Mouse (Mus musculus) stomach, embryonic 15.5 days (tissue): ENCODE results near the gene Fmnl2. TPM values are rescaled to one million over a fixed set of nuclear protein-coding genes. Genes with fewer than 3 reads are reported as not detected.

Source experiments
- ATAC-seq: fragments of 200-750 bp; cut with Nextera tagmentation; 2 replicates; pipeline ENCODE4 v1.8.0; 2017; ENCODE audit warnings: low read depth, moderate number of reproducible peaks, moderate TSS enrichment; ENCODE audit not compliant: insufficient read depth, low FRiP score
- H3K27ac ChIP-seq: fragments of 300-500 bp; sonication (generic); 2 replicates; pipeline ENCODE4 v1.5.1; 2015; ENCODE audit warnings: mild to moderate bottlenecking, inconsistent platforms
- H3K27me3 ChIP-seq: fragments of 300-500 bp; sonication (generic); replicated peaks from 2 replicates; pipeline ENCODE4 v1.6.1; 2015; ENCODE audit warnings: inconsistent platforms
- H3K36me3 ChIP-seq: fragments of 300-500 bp; sonication (generic); 2 replicates; pipeline ENCODE4 v1.6.1; 2015; ENCODE audit warnings: inconsistent platforms
- H3K4me1 ChIP-seq: fragments of 300-500 bp; sonication (generic); 2 replicates; pipeline ENCODE4 v1.6.1; 2015; ENCODE audit warnings: inconsistent platforms
- H3K4me2 ChIP-seq: fragments of 300-500 bp; sonication (generic); 2 replicates; pipeline ENCODE4 v1.6.1; 2015; ENCODE audit warnings: mild to moderate bottlenecking, inconsistent platforms
- H3K4me3 ChIP-seq: fragments of 300-500 bp; sonication (generic); replicated peaks from 2 replicates; pipeline ENCODE4 v1.5.1; 2015; ENCODE audit warnings: inconsistent platforms
- H3K9ac ChIP-seq: fragments of 300-500 bp; sonication (generic); 2 replicates; pipeline ENCODE4 v1.6.1; 2015; ENCODE audit warnings: inconsistent platforms
- H3K9me3 ChIP-seq: fragments of 300-500 bp; sonication (generic); 2 replicates; pipeline ENCODE4 v1.6.1; 2016; ENCODE audit warnings: inconsistent platforms
- WGBS: fragments of 180-500 bp; shearing (Covaris S2); methylation state at CpG from one replicate; pipeline ENCODE4 v1.1.7; 2015; 5-methylcytosine and 5-hydroxymethylcytosine counted together
- polyA plus RNA-seq: library from polyadenylated mRNA; unstranded; fragments of >200 nt; fragmentation: Nextera tagmentation; extraction: Ambion mirVana; gene quantifications from 2 replicates; pipeline ENCODE4 v1.2.1, GENCODE M21; 2015

Fmnl2 gene
- polyA plus RNA-seq, 1 experiment from 2014 or later = 4.7 TPM

DNA sequence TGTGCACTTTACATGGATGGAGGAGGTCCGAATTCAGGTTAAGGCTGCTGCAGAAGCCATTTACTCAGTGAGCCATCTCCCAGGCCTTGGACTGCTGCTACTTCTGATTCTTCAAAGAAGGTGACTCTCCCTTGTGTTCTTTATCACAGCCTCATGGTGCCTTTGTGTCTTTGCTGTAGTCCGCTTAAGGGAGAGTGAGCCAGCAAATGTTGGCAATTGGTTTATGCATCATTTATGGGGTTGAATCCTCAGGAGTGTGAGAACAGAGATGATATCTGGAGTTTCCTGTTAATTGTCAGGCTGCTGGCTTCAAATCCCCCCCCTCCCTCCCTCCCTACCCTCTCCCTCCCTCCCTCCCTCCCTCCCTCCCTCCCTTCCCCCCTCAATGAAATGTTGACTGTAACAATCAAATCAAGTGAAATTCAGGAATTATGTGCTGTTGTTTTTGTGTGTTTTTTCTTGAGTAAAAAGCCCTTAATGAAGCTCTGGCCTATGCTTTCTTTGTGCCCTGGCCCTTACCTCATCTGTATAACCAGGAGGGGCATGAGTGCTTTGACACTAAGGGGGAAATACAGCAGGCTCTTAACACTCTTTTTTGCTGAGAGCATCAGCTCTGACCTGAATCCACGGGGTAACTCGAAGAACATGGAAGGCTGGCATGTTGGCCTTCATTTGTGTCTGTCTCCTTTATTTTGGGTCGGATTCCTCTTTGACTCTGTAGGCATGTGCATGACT is 63.2 kb downstream of the Fmnl2 start:
- no peak for ATAC-seq
- no peak overlapping the region for H3K27ac ChIP-seq
- H3K9ac ChIP-seq = no peak overlapping the region
- H3K4me1 ChIP-seq = no peaks in the 10 kb centered on the region
- H3K27me3 ChIP-seq = no peaks in the 10 kb centered on the region
- 83% methylated on average over 5 of the region's 5 CpGs for WGBS
- no peaks in the 10 kb centered on the region for H3K9me3 ChIP-seq
- no peaks in the 10 kb centered on the region for H3K36me3 ChIP-seq
- H3K4me3 ChIP-seq = no peak overlapping the region
- no peak overlapping the region for H3K4me2 ChIP-seq

DNA sequence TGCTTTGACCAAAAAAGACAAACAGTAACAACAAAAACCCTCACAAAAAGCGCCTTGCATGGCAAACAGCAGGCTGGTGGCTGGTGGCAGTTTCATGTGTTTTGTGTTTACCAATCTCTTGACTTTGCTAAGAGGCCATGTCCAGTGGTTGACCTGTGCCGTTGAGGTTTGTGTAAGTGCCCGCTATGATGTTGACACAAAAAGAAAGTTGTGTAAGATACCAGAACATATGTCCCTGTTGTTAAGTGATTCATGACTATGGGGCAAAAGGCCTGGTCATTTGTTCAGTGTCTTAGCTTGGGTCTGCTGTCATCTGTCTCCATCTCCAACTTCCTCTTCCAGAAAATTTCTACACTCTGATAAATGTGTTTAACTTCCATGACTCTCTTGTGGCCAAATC is 67.4 kb downstream of the Fmnl2 start:
- whole genome bisulfite sequencing = 51% methylated on average over 3 of the region's 3 CpGs
- H3K9me3 ChIP-seq = no peaks in the 10 kb centered on the region
- H3K36me3 ChIP-seq = no peaks in the 10 kb centered on the region
- peaks cover 2% of the 10 kb centered on the region; the same call in 1 of the 2 replicates for H3K4me1 ChIP-seq
- no peak for ATAC-seq
- no peak overlapping the region for H3K4me3 ChIP-seq
- no peaks in the 10 kb centered on the region for H3K27me3 ChIP-seq
- no peak overlapping the region for H3K4me2 ChIP-seq
- H3K27ac ChIP-seq = no peak overlapping the region
- no peak overlapping the region for H3K9ac ChIP-seq

DNA sequence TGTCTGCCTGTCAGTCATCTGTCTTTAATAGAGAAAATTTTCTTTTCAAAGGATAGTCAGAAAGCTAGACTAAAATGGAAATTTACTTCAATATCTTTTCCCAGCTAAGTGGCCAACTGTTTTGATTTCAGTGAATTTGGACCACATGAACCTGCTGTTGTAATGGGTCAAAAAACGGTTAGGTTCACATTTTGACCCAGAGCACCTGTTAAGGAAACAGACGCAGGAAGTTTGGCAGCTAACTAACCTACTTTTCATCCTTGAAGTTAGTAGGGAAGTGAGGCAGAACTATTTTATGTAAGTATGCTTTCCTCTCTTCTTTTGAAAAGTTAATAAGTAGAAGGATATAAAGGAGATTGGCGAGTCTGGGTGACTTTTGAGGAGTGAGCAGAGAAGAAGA is 69.7 kb downstream of the Fmnl2 start:
- no peaks in the 10 kb centered on the region for H3K27me3 ChIP-seq
- H3K9ac ChIP-seq = no peak overlapping the region
- no peak overlapping the region for H3K4me3 ChIP-seq
- H3K36me3 ChIP-seq = no peaks in the 10 kb centered on the region
- H3K9me3 ChIP-seq = no peaks in the 10 kb centered on the region
- H3K4me1 ChIP-seq = peaks cover 6% of the 10 kb centered on the region; the same call in 1 of the 2 replicates
- ATAC-seq = no peak
- no peak overlapping the region for H3K4me2 ChIP-seq
- no peak overlapping the region for H3K27ac ChIP-seq
- WGBS = 48% methylated on average over 3 of the region's 3 CpGs

DNA sequence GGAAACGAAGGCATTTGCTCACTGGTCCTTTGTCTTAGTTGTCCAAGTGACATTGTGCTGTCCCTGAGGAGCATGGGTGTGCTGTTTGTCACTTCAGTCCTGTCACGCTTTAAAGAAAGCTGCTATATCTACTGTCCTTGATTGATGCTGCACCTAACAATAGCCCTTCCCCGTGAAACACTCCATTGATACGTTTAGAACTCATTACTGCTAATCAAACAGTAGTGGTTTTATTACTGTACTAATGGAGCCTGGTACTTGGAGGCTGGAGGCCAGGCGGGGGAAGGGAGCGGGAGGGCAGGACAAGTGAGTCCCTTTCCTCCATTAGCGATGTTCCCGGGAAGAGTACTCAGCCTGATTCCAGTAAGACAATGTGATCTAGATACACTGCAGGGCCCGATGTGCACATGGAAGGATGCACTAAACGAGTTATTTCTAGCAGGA is 70.2 kb downstream of the Fmnl2 start:
- Histone ChIP-seq H3K4me1 (peaks cover 6% of the 10 kb centered on the region; the same call in 1 of the 2 replicates), H3K9me3 (no peaks in the 10 kb centered on the region), H3K27me3 (no peaks in the 10 kb centered on the region), H3K27ac (no peak overlapping the region), H3K4me2 (no peak overlapping the region), H3K9ac (no peak overlapping the region), H3K36me3 (no peaks in the 10 kb centered on the region), H3K4me3 (no peak overlapping the region)
- no peak for ATAC-seq
- 51% methylated on average over 10 of the region's 10 CpGs for WGBS

DNA sequence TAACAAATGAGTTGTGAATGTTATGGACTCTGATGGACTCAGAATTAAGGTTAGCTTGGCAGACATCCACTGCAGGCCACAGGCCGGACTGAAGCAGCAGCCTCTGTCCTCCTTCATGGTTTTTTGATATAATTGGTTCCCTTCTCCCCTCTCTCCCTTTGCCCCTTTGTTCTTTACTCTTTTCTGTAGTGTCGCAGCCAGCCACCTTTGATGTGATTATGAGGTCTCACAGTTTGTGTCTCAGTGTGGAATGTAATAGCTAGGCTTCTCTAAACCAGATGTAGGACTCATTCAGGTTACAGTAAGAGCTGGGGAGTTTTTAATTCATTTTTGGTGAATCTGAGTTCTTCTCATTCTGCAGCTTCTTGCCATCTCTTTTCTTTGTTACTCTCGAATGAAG is 70.7 kb downstream of the Fmnl2 start:
- H3K9ac ChIP-seq = no peak overlapping the region
- WGBS = 66% methylated on average over 3 of the region's 3 CpGs
- H3K27ac ChIP-seq = no peak overlapping the region
- no peaks in the 10 kb centered on the region for H3K36me3 ChIP-seq
- no peaks in the 10 kb centered on the region for H3K9me3 ChIP-seq
- H3K27me3 ChIP-seq = no peaks in the 10 kb centered on the region
- ATAC-seq = no peak
- no peak overlapping the region for H3K4me3 ChIP-seq
- no peak overlapping the region for H3K4me2 ChIP-seq
- peaks cover 6% of the 10 kb centered on the region; the same call in 1 of the 2 replicates for H3K4me1 ChIP-seq

GRCm38 (mm10) chr2:52930106-52930868 is 72.6 kb downstream of the Fmnl2 start:
- no peaks in the 10 kb centered on the region for H3K9me3 ChIP-seq
- H3K36me3 ChIP-seq = no peaks in the 10 kb centered on the region
- no peak for ATAC-seq
- H3K27ac ChIP-seq = no peak overlapping the region
- H3K4me3 ChIP-seq = no peak overlapping the region
- no peak overlapping the region for H3K4me2 ChIP-seq
- 83% methylated on average over 5 of the region's 5 CpGs for WGBS
- no peak overlapping the region for H3K9ac ChIP-seq
- H3K27me3 ChIP-seq = no peaks in the 10 kb centered on the region
- peaks cover 6% of the 10 kb centered on the region; the same call in 1 of the 2 replicates for H3K4me1 ChIP-seq

GRCm38 (mm10) chr2:52931315-52931714 is 73.7 kb downstream of the Fmnl2 start:
- Histone ChIP-seq H3K27me3 (no peaks in the 10 kb centered on the region), H3K9ac (no peak overlapping the region), H3K4me2 (no peak overlapping the region), H3K27ac (no peak overlapping the region), H3K36me3 (no peaks in the 10 kb centered on the region), H3K9me3 (no peaks in the 10 kb centered on the region), H3K4me3 (no peak overlapping the region), H3K4me1 (peaks cover 6% of the 10 kb centered on the region; the same call in 1 of the 2 replicates)
- WGBS = 83% methylated on average over 2 of the region's 2 CpGs
- no peak for ATAC-seq

DNA sequence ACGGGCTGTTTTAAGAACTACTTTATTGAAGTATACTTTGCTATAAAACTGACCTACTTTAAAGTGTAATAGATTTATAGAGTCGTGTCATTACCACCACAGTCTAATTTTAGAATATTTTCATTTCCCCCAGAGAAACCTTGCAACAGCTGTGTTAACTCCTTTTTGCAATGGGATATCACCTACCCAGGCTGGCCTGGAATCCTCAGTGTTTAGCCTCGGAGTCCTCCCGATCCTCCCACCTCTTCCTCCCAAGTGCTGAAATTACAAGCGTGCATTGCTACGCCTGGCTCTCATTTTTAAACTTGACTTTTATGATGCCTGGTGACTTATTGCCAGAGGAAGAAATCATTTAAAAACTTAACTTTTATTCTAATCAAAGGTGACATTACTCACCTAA is 78.2 kb downstream of the Fmnl2 start:
- Histone ChIP-seq H3K9ac (no peak overlapping the region), H3K27me3 (no peaks in the 10 kb centered on the region), H3K4me1 (0 out of 2 replicates have a peak, but pooled peaks cover 4% of the 10 kb centered on the region), H3K36me3 (no peaks in the 10 kb centered on the region), H3K4me3 (no peak overlapping the region), H3K27ac (no peak overlapping the region), H3K4me2 (no peak overlapping the region), H3K9me3 (no peaks in the 10 kb centered on the region)
- 61% methylated on average over 6 of the region's 6 CpGs for WGBS
- ATAC-seq = no peak

- no peak overlapping the region; the same call in 1 of the 2 replicates for H3K27ac ChIP-seq
- H3K36me3 ChIP-seq = no peaks in the 10 kb centered on the region
- no peak overlapping the region for H3K4me2 ChIP-seq
- H3K27me3 ChIP-seq = no peaks in the 10 kb centered on the region
- no peak for ATAC-seq
- H3K4me3 ChIP-seq = no peak overlapping the region
- WGBS = 21% methylated on average over 6 of the region's 6 CpGs
- H3K4me1 ChIP-seq = 0 out of 2 replicates have a peak, but pooled peaks cover 4% of the 10 kb centered on the region
- no peak overlapping the region for H3K9ac ChIP-seq
- no peaks in the 10 kb centered on the region for H3K9me3 ChIP-seq
These were observed 80.9 kb downstream of the Fmnl2 start for GRCm38 (mm10) chr2:52938351-52939074.

DNA sequence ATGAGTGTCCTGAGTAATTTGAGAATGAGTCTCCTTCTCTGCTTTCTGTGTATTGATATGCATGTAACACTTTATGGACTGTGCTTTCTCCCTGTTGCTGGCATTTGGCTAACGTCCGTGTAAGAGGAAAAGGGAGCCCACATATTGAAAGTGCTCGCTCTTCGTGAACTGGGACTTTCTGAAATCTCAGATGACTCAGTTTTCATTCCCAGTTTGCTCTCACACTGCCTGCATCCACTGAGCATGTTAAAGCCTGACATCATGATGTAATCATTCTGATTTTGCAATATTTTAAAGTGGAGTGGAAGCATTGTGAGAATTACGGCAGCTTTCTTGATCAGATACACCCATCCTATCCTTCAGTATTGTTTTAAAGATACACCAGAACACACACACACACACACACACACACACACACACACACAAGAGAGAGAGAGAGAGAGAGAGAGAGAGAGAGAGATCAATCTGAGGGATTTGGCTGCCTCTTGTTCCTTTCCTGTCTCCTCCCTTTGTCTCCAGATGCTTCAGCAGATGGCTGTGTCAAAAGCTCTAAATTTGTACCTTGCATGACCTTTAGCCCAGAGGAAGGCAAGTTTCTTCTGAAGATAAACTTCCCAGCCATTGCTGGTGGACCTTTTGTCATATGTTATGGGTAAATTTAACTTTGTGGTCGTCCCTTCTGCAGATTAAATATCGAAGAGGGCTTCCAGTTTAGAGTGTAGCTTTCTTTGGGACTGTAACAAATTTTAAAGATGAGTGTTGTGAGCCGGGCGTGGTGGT is 86.2 kb downstream of the Fmnl2 start:
- no peaks in the 10 kb centered on the region for H3K9me3 ChIP-seq
- no peak overlapping the region for H3K27ac ChIP-seq
- H3K9ac ChIP-seq = no peak overlapping the region
- ATAC-seq = no peak
- H3K4me3 ChIP-seq = no peak overlapping the region
- WGBS = 62% methylated on average over 9 of the region's 9 CpGs
- no peak overlapping the region for H3K4me2 ChIP-seq
- H3K27me3 ChIP-seq = no peaks in the 10 kb centered on the region
- no peaks in the 10 kb centered on the region for H3K36me3 ChIP-seq
- H3K4me1 ChIP-seq = 0 out of 2 replicates have a peak, but pooled peaks cover 2% of the 10 kb centered on the region

DNA sequence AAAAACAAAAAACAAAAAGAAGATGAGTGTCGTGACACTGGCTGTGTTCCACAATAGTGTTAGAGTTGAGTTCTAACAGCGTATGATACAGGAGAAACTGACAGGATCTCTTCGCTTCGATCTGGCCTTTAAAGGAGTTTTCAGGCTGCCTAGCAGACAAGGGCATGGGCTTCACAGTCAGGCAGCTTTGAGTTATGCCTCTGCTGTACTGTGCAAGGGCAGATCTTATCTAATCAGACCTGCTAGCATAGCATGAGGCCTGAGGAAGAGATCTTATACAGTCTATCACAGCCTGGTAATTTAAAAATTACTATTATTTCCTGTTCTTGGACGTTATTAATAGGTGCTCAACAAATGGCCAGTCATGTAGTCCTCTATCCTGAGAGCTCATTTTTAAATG is 86.9 kb downstream of the Fmnl2 start:
- Histone ChIP-seq H3K4me1 (no peaks in the 10 kb centered on the region), H3K36me3 (no peaks in the 10 kb centered on the region), H3K9ac (no peak overlapping the region), H3K4me3 (no peak overlapping the region), H3K27ac (no peak overlapping the region), H3K27me3 (no peaks in the 10 kb centered on the region), H3K4me2 (no peak overlapping the region), H3K9me3 (no peaks in the 10 kb centered on the region)
- 80% methylated on average over 5 of the region's 5 CpGs for WGBS
- no peak for ATAC-seq
